Mouse (Mus musculus): ENCODE results near the gene Prss43. TPM values are rescaled to one million over a fixed set of nuclear protein-coding genes. Genes with fewer than 3 reads are reported as not detected.

The Prss43 gene
- total and polyA plus RNA-seq, 3 experiments, result not detected

DNA sequence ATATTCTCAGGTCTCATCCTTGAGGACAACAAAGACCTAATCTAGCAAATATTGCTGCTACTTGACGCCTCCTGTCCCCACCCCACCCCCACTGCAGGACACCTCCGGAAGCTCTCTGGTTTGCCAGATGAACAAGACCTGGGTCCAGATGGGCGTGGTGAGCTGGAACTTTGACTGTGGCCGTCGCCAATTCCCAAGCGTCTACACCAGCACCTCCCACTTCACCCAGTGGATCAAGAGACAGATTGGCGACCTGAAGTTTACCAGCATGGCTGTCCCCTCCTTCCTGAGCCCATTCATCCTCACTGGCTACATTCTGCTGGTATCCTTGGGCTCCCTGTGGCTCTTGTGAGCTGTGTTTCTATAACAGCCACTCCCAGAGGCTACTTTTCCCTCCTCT, 29.4 kb downstream of the Prss43 start:
- TF ChIP-seq TCF12 (IDR thresholded peaks at IDR 0.05; ENCODE audit: low read depth, low read length) (no peak), MAX (IDR thresholded peaks at IDR 0.05; ENCODE audit: low read length) (no peak), POLR2AphosphoS2 (IDR thresholded peaks at IDR 0.05; ENCODE audit: low read length) (no peak), ZKSCAN1 (IDR thresholded peaks at IDR 0.05; ENCODE audit: low read depth, low read length) (no peak), TAL1 (IDR thresholded peaks at IDR 0.05; ENCODE audit: low read length) (no peak), NRF1 (IDR thresholded peaks at IDR 0.05; ENCODE audit: insufficient read depth, low read depth, low read length, poor library complexity, severe bottlenecking) (no peak), CHD2 (IDR thresholded peaks at IDR 0.05; ENCODE audit: low read length) (no peak), POLR2A (IDR thresholded peaks at IDR 0.05; ENCODE audit: control insufficient read depth in 1 of 2, insufficient read depth in 1 of 2, low read depth in 1 of 2, low read length in 2 of 2, poor library complexity in 1 of 2) (no peak)
- H3K4me1 ChIP-seq (ENCODE audit: control insufficient read depth in 1 of 2, insufficient read depth in 2 of 2, low read length in 2 of 2), result no peaks in the 10 kb centered on the region
- DNase-seq (ENCODE audit: low read depth, low spot score), result no peak
- H3K79me2 ChIP-seq (ENCODE audit: control insufficient read depth, insufficient read depth, low read length, poor library complexity), result no peaks in the 10 kb centered on the region
- H3K27me3 ChIP-seq (ENCODE audit: control insufficient read depth in 1 of 2, insufficient read depth in 2 of 2, low read length in 2 of 2), result no peaks in the 10 kb centered on the region
- H3K36me3 ChIP-seq (ENCODE audit: control insufficient read depth in 1 of 2, insufficient read depth in 2 of 2, low read length in 2 of 2), result no peaks in the 10 kb centered on the region
- H3K4me3 ChIP-seq (ENCODE audit: control insufficient read depth in 1 of 2, insufficient read depth in 1 of 2, low read depth in 2 of 2, low read length in 2 of 2), result no peak overlapping the region
- H3K9ac ChIP-seq (ENCODE audit: control insufficient read depth, low read depth, low read length, poor library complexity, severe bottlenecking), result no peak overlapping the region
- no peaks in the 10 kb centered on the region for H3K9me3 ChIP-seq (replicated peaks; ENCODE audit: insufficient read depth, low read length)
- no peak overlapping the region for H3K27ac ChIP-seq (ENCODE audit: control insufficient read depth, low read depth, low read length)

DNA sequence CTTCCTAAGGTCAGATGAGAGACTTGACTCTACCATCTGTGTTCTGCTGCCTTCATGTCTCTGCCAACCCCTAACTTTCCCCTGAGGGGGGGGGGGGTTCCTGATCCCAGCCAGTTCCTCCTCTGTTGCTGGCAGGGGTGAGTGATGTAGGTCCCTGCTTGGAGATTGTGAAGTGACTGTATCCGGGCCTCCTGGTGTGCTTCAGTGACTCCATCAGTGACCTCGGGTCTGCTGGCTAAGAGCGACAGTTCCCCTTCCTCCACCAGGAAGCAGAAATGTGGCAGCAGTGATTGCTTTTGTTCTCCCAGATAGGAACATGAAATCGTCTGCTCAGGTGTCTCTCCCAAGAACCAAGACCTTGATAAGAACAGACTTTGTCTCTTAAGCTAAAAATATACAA, 30.4 kb downstream of the Prss43 start:
- Histone ChIP-seq H3K9ac (ENCODE audit: control insufficient read depth, low read depth, low read length, poor library complexity, severe bottlenecking) (no peak overlapping the region), H3K79me2 (ENCODE audit: control insufficient read depth, insufficient read depth, low read length, poor library complexity) (no peaks in the 10 kb centered on the region), H3K27ac (ENCODE audit: control insufficient read depth, low read depth, low read length) (no peak overlapping the region), H3K4me3 (ENCODE audit: control insufficient read depth in 1 of 2, insufficient read depth in 1 of 2, low read depth in 2 of 2, low read length in 2 of 2) (no peak overlapping the region), H3K9me3 (replicated peaks; ENCODE audit: insufficient read depth, low read length) (no peaks in the 10 kb centered on the region), H3K27me3 (ENCODE audit: control insufficient read depth in 1 of 2, insufficient read depth in 2 of 2, low read length in 2 of 2) (no peaks in the 10 kb centered on the region), H3K4me1 (ENCODE audit: control insufficient read depth in 1 of 2, insufficient read depth in 2 of 2, low read length in 2 of 2) (no peaks in the 10 kb centered on the region), H3K36me3 (ENCODE audit: control insufficient read depth in 1 of 2, insufficient read depth in 2 of 2, low read length in 2 of 2) (no peaks in the 10 kb centered on the region)
- no peak for TF ChIP-seq GABPA (IDR thresholded peaks at IDR 0.05; ENCODE audit: low read depth, low read length)
- TF ChIP-seq MXI1 (IDR thresholded peaks at IDR 0.05; ENCODE audit: low read depth, low read length), result no peak
- no peak for TF ChIP-seq TCF12 (IDR thresholded peaks at IDR 0.05; ENCODE audit: low read depth, low read length)
- TF ChIP-seq ZNF384 (IDR thresholded peaks at IDR 0.05; ENCODE audit: low read depth, low read length), result no peak
- TF ChIP-seq SIN3A (IDR thresholded peaks at IDR 0.05; ENCODE audit: low read length), result no peak
- TF ChIP-seq ZC3H11A (IDR thresholded peaks at IDR 0.05; ENCODE audit: low read depth, low read length), result no peak
- TF ChIP-seq ZMIZ1 (IDR thresholded peaks at IDR 0.05; ENCODE audit: low read depth, low read length), result no peak
- no peak for DNase-seq (ENCODE audit: low read depth, low spot score)

DNA sequence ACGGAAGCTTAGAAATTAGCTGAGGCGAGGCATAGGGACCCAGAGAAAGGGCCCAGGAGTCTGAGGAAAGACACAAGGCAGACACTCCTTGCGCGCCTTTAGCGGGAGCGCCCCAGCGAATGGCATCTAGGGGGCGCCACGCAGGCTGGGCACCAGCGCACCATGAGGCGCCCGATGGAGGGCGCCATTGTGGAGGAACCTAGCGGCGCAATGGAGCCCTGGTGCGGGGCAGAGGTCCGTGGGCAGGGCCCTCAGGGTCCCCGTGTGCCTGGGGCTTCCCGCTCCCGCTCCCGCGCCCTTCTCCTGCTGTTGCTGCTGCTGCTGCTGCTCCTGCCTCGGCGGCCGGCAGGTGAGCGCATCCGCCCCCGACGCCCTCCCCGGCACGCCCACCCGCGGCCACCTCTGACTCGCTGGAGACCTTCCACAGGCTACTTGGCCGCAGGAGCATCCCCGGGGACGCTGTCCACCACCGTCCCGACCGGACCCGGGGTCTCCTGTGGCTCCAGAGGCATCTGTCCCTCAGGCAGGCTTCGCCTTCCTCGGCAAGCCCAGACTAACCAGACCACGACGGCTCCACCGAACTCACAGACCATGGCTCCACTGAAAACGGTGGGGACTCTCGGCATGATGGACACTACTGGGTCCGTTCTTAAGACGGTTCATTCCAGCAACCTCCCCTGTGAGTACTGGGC, 31.4 kb downstream of the Prss43 start, which contains the start of gene Prss50:
Gene Prss50 (plus strand): TSS at position 187 of the 692 bp plus-strand sequence.
- H3K4me3 ChIP-seq (ENCODE audit: control insufficient read depth in 1 of 2, insufficient read depth in 1 of 2, low read depth in 2 of 2, low read length in 2 of 2), result no peak within 1 kb of the TSS

More for the DNA sequence above, 31.4 kb downstream of the Prss43 start, which contains the start of gene Prss50:
- Histone ChIP-seq H3K27me3 (ENCODE audit: control insufficient read depth in 1 of 2, insufficient read depth in 2 of 2, low read length in 2 of 2) (no peaks in the 10 kb centered on the region), H3K36me3 (ENCODE audit: control insufficient read depth in 1 of 2, insufficient read depth in 2 of 2, low read length in 2 of 2) (no peaks in the 10 kb centered on the region), H3K9me3 (replicated peaks; ENCODE audit: insufficient read depth, low read length) (no peaks in the 10 kb centered on the region), H3K9ac (ENCODE audit: control insufficient read depth, low read depth, low read length, poor library complexity, severe bottlenecking) (no peak within 1 kb of the TSS), H3K27ac (ENCODE audit: control insufficient read depth, low read depth, low read length) (no peak within 1 kb of the TSS), H3K4me1 (ENCODE audit: control insufficient read depth in 1 of 2, insufficient read depth in 2 of 2, low read length in 2 of 2) (no peaks in the 10 kb centered on the region), H3K79me2 (ENCODE audit: control insufficient read depth, insufficient read depth, low read length, poor library complexity) (no peaks in the 10 kb centered on the region)
- 0 out of 6 replicates have a peak, but pooled peaks of 1 of the 3 experiments have one; percentile 1 for TF ChIP-seq CTCF (IDR thresholded peaks at IDR 0.05 in 2 of 3, conservative IDR thresholded peaks at IDR 0.05 in 1 of 3; ENCODE audit: control insufficient read depth in 1 of 3, insufficient read depth in 1 of 3, low read depth in 2 of 3, low read length in 3 of 3, poor library complexity in 1 of 3, severe bottlenecking in 1 of 3)
- no peak for TF ChIP-seq USF2 (IDR thresholded peaks at IDR 0.05; ENCODE audit: borderline replicate concordance in 1 of 2, insufficient read depth in 1 of 2, low read depth in 1 of 2, low read length in 2 of 2)
- DNase-seq (ENCODE audit: low read depth, low spot score), result no peak
